Mouse (Mus musculus) gastrocnemius, postnatal 36 days (tissue): Measurements from ENCODE around the gene Olfr427. TPM values are rescaled to one million over a fixed set of nuclear protein-coding genes. Genes with fewer than 3 reads are reported as not detected.
A peak's percentile ranks its signal among the peaks of the same experiment; 100 is the strongest.
"Not testable (repeated sequence)": the region's sequence is repeated elsewhere in the genome, so short reads cannot be mapped to it uniquely, and the experiment has no call there.

Experiments
- DNase-seq, 2 experiments: peaks; one replicate each; pipeline ENCODE4 v3.0.0; 2022
- intact Hi-C: fragments of 180-260 bp; cut with DNase I; formaldehyde crosslinking; loops from one replicate; pipeline ENCODE4 v1.15.1; 2025
- long read RNA-seq, 2 experiments: library from polyadenylated mRNA; stranded (forward); transcript quantifications; one replicate each; pipeline ENCODE4 v2.0.0; 2021
- total RNA-seq, 2 experiments: library from RNA; stranded (reverse); gene quantifications; 2 replicates each; pipeline ENCODE4 v1.2.3; 2021

Olfr427 gene
- total RNA-seq, result not detected
- long read RNA-seq, experiment 1, result 0 reads
- long read RNA-seq, experiment 2, result 0 reads

DNA sequence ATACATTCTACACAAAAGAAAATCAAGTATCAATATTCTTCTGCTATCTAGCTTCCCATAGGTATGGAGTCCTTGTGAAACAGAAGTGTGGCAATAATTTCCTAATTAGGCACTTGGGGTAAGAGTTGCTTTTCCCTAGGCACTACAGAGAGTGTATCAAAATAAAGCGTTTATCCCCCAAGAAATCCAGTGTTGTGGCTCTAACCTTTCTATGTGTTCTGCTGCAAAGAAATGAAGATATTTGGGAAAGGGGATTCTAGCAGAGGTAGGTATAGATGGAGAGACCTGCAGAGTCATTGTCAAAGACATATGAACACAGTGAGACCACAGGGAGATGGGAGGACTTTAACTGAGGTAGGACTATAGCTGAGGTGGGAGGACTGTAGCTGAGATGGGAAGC is at the start of gene Olfr427:
Olfr427 (plus strand) TSS at position 301 of the 400 bp plus-strand sequence.
- intact Hi-C loops, result no loop called here
- DNase-seq, result no peak

DNA sequence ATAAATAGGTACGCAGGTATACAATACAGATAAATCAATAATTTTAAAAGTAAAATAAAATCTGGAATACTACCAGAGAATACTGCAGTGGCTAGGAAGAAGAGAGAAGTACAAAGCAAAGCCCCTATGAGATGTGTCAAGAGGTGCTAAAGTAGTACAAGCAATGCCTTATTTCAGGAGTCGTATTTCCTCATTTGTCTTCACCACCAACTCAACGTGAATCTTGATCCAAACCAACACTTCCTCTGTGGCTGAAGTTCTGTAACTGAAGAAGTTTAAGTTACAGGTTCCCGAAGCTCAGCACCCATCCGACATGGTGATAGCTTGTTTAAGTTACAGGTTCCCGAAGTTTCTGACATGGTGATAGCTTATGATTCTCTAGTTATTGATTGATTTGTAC is 48.5 kb upstream of the Olfr427 start:
- DNase-seq, intact Hi-C loops: not testable (repeated sequence)

DNA sequence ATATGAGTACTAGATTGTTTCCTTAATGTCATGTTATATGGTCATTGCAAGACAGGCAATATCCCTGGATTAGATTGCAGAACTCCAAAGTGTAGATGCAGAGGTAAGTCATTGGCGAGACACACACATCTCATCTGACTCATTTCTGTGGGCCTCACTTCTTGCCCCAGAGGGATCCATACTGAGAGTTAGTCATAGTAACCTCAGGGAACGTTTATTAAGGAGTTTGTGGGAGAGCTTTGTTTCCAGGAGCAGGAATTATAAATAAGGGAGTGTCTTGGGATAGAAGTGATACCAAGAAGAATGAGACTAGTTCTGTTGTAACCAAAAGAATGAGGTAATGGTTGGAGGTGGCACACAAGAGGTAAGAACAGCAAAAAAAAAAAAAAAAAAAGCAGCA is 47.8 kb upstream of the Olfr427 start, which contains the start of gene Olfr432:
Olfr432 (plus strand) TSS at position 313 of the 400 bp plus-strand sequence.
- intact Hi-C loops, result no loop called here
- no peak for DNase-seq

DNA sequence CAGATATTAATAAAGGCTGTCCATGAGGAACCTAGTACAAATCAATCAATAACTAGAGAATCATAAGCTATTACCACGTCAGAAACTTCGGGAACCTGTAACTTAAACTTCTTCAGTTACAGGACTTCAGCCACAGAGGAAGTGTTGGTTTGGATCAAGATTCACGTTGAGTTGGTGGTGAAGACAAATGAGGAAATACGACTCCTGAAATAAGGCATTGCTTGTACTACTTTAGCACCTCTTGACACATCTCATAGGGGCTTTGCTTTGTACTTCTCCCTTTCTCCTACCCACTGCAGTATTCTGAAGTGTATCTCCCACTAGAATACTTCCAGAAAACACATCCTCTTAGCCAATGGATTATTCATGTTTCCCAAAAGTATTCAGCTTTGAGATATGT is 47.3 kb upstream of the Olfr427 start:
- intact Hi-C loops, DNase-seq: not testable (repeated sequence)

DNA sequence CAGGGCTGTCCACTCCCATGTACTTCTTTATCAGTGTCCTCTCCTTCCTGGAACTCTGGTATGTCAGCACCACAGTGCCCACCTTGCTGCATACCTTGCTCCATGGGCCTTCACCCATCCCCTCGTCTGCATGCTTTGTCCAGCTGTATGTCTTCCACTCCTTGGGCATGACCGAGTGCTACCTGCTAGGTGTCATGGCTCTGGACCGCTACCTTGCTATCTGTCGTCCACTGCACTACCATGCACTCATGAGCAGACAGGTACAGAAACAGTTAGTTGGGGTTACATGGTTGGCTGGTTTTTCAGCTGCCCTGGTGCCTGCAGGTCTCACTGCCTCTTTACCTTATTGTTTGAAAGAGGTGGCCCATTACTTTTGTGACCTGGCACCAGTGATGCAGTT is 46.2 kb upstream of the Olfr427 start:
- intact Hi-C loops, result no loop called here
- DNase-seq, result no peak

DNA sequence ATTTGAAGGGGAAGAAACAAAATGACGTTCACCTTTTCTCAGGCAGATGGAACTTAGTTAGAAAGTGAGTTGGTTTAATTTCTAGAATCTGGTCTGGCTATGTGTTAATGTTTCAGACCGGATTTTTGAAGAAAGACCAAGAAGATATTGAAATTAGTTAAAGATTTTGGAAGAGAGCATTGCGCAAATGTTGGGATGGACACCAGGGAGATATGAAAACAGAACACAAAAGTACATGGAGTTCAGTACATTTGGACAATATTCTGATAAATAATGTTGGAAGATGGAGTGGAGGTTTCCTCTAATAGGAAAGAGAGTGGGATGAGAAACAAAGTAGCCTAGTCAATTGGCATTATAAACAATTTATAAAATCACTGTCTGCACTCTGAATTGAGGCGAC is 45.2 kb upstream of the Olfr427 start:
- intact Hi-C loops, result no loop called here
- DNase-seq, result no peak

DNA sequence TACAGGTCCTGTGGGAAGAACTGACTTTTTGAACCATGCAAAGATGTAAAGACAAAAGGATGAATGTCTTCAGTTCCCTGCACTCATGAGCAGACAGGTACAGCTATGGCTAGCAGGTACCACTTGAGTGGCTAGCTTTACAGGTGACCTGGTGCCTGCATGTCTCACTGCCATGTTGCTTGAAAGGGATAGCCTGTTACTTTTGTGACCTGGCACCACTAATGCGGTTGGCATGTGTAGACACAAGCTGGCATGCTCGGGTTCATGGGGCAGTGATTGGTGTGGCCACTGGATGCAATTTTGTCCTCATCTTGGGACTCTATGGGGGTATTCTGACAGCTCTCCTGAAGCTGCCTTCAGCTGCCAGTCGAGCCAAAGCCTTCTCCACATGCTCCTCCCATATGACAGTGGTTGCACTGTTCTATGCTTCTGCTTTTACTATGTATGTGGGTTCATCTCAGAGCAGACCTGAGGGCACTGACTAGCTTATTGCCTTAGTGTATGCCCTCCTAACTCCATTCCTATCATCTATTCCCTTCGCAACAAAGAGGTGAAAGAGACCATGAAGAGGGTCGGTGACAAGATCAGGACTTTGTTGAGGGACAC is 44.7 kb upstream of the Olfr427 start:
- peak in 1 of 2 experiments; percentile 14 for DNase-seq
- intact Hi-C loops, result no loop called here

DNA sequence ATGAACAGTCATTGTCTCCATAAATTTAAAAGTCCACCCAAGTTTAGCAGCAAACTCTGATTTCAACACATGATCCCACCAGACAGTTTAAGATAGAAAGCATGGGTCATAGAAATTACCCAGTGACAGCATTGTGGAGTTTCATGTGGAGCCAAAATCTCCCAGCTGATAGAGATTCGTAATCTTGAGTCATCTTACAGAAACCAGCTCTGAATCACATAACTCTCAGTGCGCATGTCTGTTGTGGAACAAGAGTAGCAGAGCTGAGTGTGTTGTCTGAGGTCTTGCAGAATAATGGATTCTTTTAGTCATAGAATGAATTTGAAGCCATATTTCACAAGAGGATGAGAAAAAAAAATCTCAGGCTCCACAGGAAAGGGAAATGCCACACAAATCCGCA is 43.7 kb upstream of the Olfr427 start:
- DNase-seq, result no peak
- intact Hi-C loops, result no loop called here

DNA sequence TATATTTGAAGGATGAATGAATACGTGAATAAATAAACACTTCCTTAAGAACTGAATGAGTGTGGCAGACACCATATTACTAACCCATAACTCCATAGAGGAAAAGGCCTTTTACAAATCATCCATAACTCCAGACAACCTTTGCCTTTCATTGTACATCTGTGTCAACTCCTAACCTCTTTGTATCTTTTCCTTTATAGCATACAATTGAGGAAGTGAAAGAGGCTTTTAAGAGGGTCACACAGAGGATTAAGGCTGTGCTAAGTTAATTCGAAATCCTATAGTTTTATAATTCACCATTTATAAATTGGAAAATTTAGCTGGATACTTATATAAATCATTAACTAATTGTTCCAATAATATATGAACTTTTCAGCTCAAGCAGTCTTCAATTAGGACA is 41.4 kb upstream of the Olfr427 start:
- no peak for DNase-seq
- intact Hi-C loops, result no loop called here

DNA sequence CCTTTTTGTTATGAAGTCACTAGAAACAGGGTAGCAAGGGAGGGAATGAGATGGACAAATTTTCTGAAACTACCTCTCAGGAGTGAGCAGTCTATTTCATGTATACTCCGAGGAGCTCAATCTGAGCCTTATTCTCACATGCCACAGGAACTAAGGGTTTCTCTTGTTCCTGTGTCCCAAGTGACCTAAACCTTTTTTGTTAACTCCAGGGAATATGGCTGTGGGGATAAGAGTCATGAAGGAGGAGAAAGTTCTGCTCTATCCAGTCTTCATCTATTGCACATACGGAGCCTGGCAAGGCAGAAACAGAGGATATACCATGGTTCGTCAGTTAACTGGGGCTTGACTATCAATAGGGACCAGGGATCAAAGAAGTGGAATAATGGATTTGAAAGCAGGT is 30.4 kb upstream of the Olfr427 start, which contains the start of gene Olfr430:
Olfr430 (plus strand) TSS at position 301 of the 400 bp plus-strand sequence.
- DNase-seq, result no peak
- intact Hi-C loops, result no loop called here

DNA sequence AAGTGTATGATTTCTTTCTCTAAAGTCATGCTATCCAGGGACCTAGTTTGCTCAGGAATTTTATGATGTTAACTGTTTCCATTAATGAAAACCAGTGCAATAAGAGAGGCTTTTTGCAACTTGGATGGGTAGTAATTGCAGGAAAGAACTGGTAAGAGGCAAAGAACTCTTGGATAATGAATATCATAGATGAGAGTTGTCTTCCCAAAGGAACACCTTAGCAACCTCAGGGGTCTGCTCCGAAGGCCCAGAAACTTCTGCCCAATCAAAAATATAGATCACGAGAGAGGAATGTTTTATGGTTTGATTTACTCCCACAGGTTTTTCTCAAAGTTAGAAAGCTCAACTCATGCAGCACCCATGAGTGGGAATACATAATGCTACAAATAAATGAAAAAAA is 12.7 kb upstream of the Olfr427 start, which contains the start of gene Olfr429:
Olfr429 (plus strand) TSS at position 301 of the 400 bp plus-strand sequence.
- intact Hi-C loops, result no loop called here
- DNase-seq, result no peak

DNA sequence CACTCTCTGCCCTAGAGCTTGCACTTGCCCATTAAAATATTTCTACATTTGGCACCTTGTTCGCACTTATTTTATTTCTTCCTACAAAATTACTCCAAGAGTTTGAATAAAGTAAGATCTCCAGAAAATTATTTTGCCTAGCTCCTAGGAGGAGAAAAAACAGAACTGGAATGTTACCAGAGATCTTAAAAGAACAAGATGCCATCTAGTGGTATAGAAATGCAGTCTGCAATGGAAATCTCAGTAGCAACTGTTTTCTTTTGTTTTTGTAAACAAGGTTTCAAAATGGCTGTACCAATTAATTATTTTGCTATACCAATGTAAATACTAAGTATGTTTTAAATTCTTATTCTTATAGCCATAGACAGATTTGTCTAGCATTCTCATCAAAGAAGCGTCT is 7.0 kb downstream of the Olfr427 start:
- intact Hi-C loops, result loop anchor here (10.0 kb wide), 1 partner anchor 649 kb away; no protein-coding TSS in a partner anchor

DNA sequence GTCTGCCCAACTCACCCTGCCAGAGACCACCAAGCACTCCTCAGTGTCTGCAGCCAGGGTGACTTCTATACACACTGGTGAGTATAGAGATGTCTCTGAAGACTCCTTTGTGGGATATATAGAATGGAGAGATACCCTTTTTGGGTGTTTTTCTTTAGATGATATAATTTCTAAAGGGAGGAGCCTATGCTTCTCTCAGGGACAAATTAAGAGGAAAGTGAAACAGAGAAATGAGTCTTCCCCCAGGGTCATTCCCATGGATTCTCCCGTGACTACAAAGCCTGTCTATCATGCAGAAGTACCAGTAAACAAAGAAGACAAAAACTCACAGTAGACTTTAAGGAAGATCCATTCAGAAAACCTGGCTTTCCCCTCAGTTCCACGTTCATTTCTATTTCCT is 24.4 kb downstream of the Olfr427 start, which contains the start of gene Olfr231:
Olfr231 (minus strand) TSS at position 101 of the 400 bp plus-strand sequence.
- DNase-seq, result no peak
- intact Hi-C loops, result no loop called here

More for the DNA sequence above, 7.0 kb downstream of the Olfr427 start:
- DNase-seq, result no peak

DNA sequence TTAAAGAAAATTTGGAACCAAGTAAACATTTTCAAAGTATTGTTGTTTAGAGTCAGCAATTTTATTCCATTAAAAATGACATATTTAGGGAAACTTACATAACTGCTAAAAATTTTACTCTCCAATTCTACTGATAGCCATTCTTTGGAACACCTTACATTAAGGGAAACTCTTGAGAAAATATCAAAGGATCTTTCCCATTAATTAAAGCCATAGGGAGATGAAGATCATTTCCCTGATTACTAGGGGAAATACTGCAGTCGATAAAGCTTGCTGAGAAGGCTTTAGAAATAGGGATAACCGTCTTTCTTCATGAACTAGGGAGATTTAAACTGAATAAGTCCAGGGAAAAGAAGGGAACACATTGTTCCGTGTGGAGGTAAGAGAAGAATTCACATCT is 34.5 kb downstream of the Olfr427 start, which contains the start of gene Olfr424:
Olfr424 (plus strand) TSS at position 301 of the 400 bp plus-strand sequence.
- intact Hi-C loops, result no loop called here
- DNase-seq, result no peak

DNA sequence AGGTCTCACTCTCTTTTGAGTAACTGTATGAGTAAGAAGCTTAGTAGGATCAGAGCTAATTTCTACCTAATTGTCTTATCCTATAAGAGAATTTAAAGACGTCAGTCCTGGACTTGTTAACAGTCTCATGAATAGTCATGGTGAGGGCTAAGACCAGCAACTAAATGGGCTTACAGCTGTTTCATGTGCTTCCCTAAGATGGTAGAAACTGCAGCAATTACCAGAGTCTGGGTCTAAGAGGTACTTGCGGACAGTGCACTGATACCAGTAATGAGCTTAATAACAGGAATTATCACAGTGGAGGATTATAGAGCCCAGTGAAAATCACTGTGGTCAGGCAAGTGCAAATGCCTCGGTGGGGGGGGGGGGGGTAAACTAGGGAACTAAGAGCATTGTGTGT is 35.3 kb downstream of the Olfr427 start:
- intact Hi-C loops, result no loop called here
- no peak for DNase-seq

DNA sequence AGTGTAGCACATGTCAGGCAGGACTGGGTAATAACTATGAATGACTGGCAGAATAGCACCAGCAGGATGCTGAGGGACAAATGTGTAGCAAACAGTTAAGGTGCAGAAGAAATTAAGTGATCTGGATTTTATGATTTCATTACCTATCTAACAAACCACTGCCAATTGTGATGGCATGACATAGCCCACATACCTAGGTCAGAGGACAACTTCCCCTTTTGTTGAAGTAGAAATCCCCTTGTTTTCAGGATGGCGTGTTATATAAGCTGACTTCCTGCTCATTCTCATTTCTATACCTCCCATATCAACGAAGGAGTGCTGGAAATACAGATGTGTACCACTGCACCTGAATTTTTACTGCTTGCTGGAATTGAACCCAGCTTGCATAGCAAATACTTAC is 44.7 kb downstream of the Olfr427 start:
- DNase-seq, result no peak

DNA sequence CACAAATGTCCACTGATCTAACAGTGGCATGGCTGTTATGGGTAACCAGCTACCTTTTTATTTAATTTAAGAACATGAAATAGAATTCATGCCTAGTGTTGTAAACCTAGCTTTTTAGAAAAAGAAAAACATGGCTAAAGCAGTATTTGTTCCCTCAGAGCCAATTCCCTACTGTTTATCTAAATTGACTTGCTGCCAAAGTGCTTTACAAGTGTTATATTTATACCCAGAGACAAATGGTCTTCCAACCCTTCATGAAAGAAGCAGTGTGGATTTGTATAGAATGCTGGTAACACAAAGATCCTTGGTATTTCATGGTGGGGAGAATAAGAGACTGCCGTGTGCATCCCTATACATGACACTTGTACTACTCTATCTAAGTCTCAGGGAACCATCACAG is 50.0 kb downstream of the Olfr427 start:
- intact Hi-C loops, result no loop called here
- DNase-seq, result no peak

More for the DNA sequence above, 44.7 kb downstream of the Olfr427 start:
- intact Hi-C loops, result no loop called here

DNA sequence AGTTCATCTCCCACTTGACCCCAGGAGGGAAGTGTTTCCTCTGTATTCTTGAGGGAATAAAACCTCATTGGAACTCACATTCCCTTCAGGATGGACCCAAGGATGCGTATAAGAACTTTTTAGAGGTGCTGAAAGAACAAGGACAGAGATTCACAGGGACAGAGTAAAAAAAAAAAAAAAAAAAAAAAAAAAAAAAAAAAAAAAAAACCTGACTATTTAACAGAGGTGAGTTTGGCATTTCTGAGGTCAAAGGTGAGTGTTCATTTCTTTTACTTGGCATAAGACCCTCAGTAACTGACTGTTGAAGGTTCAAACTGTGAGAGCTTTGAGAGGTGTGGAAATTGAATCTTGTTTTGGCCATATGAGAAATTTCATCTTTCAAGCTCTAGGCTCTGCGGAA is 52.6 kb downstream of the Olfr427 start:
- intact Hi-C loops, result no loop called here
- no peak for DNase-seq
